Mouse (Mus musculus) stomach, postnatal 0 days (tissue): ENCODE results near the gene Zfp275.

Source experiments
- CTCF ChIP-seq: IDR thresholded peaks from 2 replicates; pipeline ENCODE4 v1.5.1; 2016; ENCODE audit warnings: antibody characterized with exemption, low read depth, mild to moderate bottlenecking, moderate library complexity
- EP300 ChIP-seq: optimal IDR thresholded peaks from 2 replicates; pipeline ENCODE3; 2016; ENCODE audit warnings: antibody characterized with exemption

DNA sequence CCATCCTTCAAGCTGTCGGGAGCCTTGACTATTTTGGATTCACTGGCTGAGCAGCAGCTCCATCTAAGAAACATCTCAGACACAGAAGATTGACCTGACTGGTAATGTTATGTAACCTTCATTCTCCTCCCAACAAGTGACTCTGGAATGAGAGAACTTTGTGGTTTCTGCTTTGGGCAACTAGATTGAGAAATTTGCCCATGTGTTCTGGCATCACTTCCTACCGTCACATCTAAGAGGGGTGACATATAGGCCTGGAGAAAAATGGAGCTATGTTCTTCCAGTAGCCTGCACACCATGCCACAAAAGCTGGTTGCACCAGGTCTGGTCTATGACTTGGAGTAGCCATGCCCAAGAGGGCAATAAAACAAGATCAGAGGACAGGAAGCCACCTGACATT lies 13.7 kb downstream of the Zfp275 start:
- TF ChIP-seq CTCF, result no peak
- no peak for TF ChIP-seq EP300
